Mouse (Mus musculus) mesoderm, embryonic 11.5 days (tissue): ENCODE results near the gene Epb41l4b.

Source experiments
- DNase-seq: peaks from one replicate; pipeline ENCODE4 v3.0.0-alpha.2; 2012; ENCODE audit warnings: low read depth, low spot score

Epb41l4b gene

GRCm38 (mm10) chr4:57114617-57115592 lies 28.3 kb downstream of the Epb41l4b start:
- no peak for DNase-seq

GRCm38 (mm10) chr4:57113472-57114216 lies 29.6 kb downstream of the Epb41l4b start:
- no peak for DNase-seq

GRCm38 (mm10) chr4:57111992-57112540 lies 31.2 kb downstream of the Epb41l4b start:
- no peak for DNase-seq

GRCm38 (mm10) chr4:57111411-57111810 lies 31.8 kb downstream of the Epb41l4b start:
- no peak for DNase-seq

- DNase-seq, result no peak
Measured at GRCm38 (mm10) chr4:57109543-57109942, 33.7 kb downstream of the Epb41l4b start.

GRCm38 (mm10) chr4:57105339-57105738 lies 37.9 kb downstream of the Epb41l4b start:
- DNase-seq, result no peak

- no peak for DNase-seq
Measured at GRCm38 (mm10) chr4:57103830-57104229, 39.4 kb downstream of the Epb41l4b start.

GRCm38 (mm10) chr4:57101095-57101494 lies 42.1 kb downstream of the Epb41l4b start:
- no peak for DNase-seq

- DNase-seq, result no peak
Measured at GRCm38 (mm10) chr4:57097411-57097810, 45.8 kb downstream of the Epb41l4b start.

- DNase-seq, result no peak
Measured at GRCm38 (mm10) chr4:57095569-57095968, 47.7 kb downstream of the Epb41l4b start.

- DNase-seq, result peak; percentile 56
Measured at GRCm38 (mm10) chr4:57091363-57091762, 51.9 kb downstream of the Epb41l4b start.

GRCm38 (mm10) chr4:57088301-57088700 lies 54.9 kb downstream of the Epb41l4b start:
- DNase-seq, result no peak

- DNase-seq, result no peak
Measured at GRCm38 (mm10) chr4:57085750-57086400, 57.4 kb downstream of the Epb41l4b start.

- peak; percentile 45 for DNase-seq
Measured at GRCm38 (mm10) chr4:57083653-57084052, 59.6 kb downstream of the Epb41l4b start.

- DNase-seq, result no peak
Measured at GRCm38 (mm10) chr4:57082775-57083428, 60.3 kb downstream of the Epb41l4b start.

- no peak for DNase-seq
Measured at GRCm38 (mm10) chr4:57081463-57081862, 61.8 kb downstream of the Epb41l4b start.

GRCm38 (mm10) chr4:57073843-57074242 lies 69.4 kb downstream of the Epb41l4b start:
- DNase-seq, result no peak

- no peak for DNase-seq
Measured at GRCm38 (mm10) chr4:57073174-57073573, 70.1 kb downstream of the Epb41l4b start.

- DNase-seq, result no peak
Measured at GRCm38 (mm10) chr4:57070640-57071039, 72.6 kb downstream of the Epb41l4b start.

GRCm38 (mm10) chr4:57068397-57068796 lies 74.8 kb downstream of the Epb41l4b start:
- no peak for DNase-seq

GRCm38 (mm10) chr4:57067801-57068200 lies 75.4 kb downstream of the Epb41l4b start:
- no peak for DNase-seq
